8 mouse cellular contexts compared by ENCODE assay signal in genomic region chr4:129440340-129441063, GRCm38 (mm10). TPM values are rescaled to one million over a fixed set of nuclear protein-coding genes. Genes with fewer than 3 reads are reported as not detected.
DNase-seq lines count a peak whose midpoint lies in the region; ATAC-seq lines count a peak whose summit lies in the region.

Gene Zbtb8b (minus strand): TSS chr4:129440853.

- WGBS in heart, embryonic 11.5 days (ENCODE audit: insufficient replicate concordance) = 4% methylated on average over 33 of the region's 33 CpGs
- 3% methylated on average over 29 of the region's 33 CpGs for WGBS in embryonic facial prominence, embryonic 14.5 days
- WGBS in hindbrain, embryonic 16.5 days = 1% methylated on average over 33 of the region's 33 CpGs
- WGBS in lung, embryonic 16.5 days = 3% methylated on average over 33 of the region's 33 CpGs

- ATAC-seq in heart, embryonic 11.5 days (replicated peaks; ENCODE audit: insufficient number of reproducible peaks, low FRiP score, low TSS enrichment) = peak; percentile 71
- peak; percentile 99 for ATAC-seq in embryonic facial prominence, embryonic 14.5 days (ENCODE audit: low read depth)
- peak; percentile 99 for ATAC-seq in hindbrain, embryonic 16.5 days
- ATAC-seq in lung, embryonic 16.5 days (ENCODE audit: low read depth) = peak; percentile 92

- DNase-seq in heart, adult 9 months (ENCODE audit: low spot score in 2 of 2) = no peak
- peak; percentile 90 for DNase-seq in embryonic facial prominence, embryonic 14.5 days (ENCODE audit: low spot score)
- DNase-seq in layer of hippocampus, postnatal 36 days = peak; percentile 76 to 81
- DNase-seq in retina, postnatal 7 days (ENCODE audit: low read depth, low spot score) = peak; percentile 43
- no peak for DNase-seq in spleen, postnatal 4 days (ENCODE audit: low spot score in 2 of 2)

- H3K27ac ChIP-seq in heart, embryonic 11.5 days (ENCODE audit: low read depth, low read length) = no peak within 1 kb of the TSS
- no peak within 1 kb of the TSS for H3K27ac ChIP-seq in embryonic facial prominence, embryonic 14.5 days (replicated peaks; ENCODE audit: low read depth, low read length)
- peak within 1 kb of the TSS; percentile 48; the same call in 1 of the 2 replicates for H3K27ac ChIP-seq in hindbrain, embryonic 16.5 days (ENCODE audit: low read depth, low read length)
- H3K27ac ChIP-seq in lung, embryonic 16.5 days (ENCODE audit: low read length) = no peak within 1 kb of the TSS

- H3K27me3 ChIP-seq in heart, embryonic 11.5 days (ENCODE audit: control insufficient read depth, insufficient read depth, low read length) = peaks cover 24% of the 10 kb centered on the region
- H3K27me3 ChIP-seq in embryonic facial prominence, embryonic 14.5 days (replicated peaks; ENCODE audit: control insufficient read depth, insufficient read depth, low read length) = peaks cover 36% of the 10 kb centered on the region
- peaks cover 4% of the 10 kb centered on the region for H3K27me3 ChIP-seq in hindbrain, embryonic 16.5 days (replicated peaks; ENCODE audit: control insufficient read depth, insufficient read depth, low read length)
- peaks cover 19% of the 10 kb centered on the region; the same call in 1 of the 2 replicates for H3K27me3 ChIP-seq in lung, embryonic 16.5 days (ENCODE audit: control insufficient read depth, insufficient read depth, low read depth, low read length)

- H3K9ac ChIP-seq in heart, embryonic 11.5 days (ENCODE audit: low read depth, low read length) = no peak within 1 kb of the TSS
- peak within 1 kb of the TSS; percentile 55 for H3K9ac ChIP-seq in embryonic facial prominence, embryonic 14.5 days (ENCODE audit: low read depth, low read length)
- peak within 1 kb of the TSS; percentile 73 for H3K9ac ChIP-seq in hindbrain, embryonic 16.5 days (ENCODE audit: low read depth, low read length)
- peak within 1 kb of the TSS; percentile 54 for H3K9ac ChIP-seq in lung, embryonic 16.5 days (ENCODE audit: low read length)

- no peaks in the 10 kb centered on the region for H3K9me3 ChIP-seq in heart, embryonic 11.5 days (replicated peaks; ENCODE audit: control insufficient read depth, low read length)
- no peaks in the 10 kb centered on the region for H3K9me3 ChIP-seq in embryonic facial prominence, embryonic 14.5 days (ENCODE audit: control insufficient read depth, low read length)
- no peaks in the 10 kb centered on the region for H3K9me3 ChIP-seq in hindbrain, embryonic 16.5 days (ENCODE audit: control insufficient read depth, low read length)
- H3K9me3 ChIP-seq in lung, embryonic 16.5 days (ENCODE audit: control insufficient read depth, low read length) = no peaks in the 10 kb centered on the region

- peaks cover 4% of the 10 kb centered on the region; the same call in 1 of the 2 replicates for H3K4me1 ChIP-seq in heart, embryonic 11.5 days (ENCODE audit: control insufficient read depth, insufficient read depth, low read length)
- H3K4me1 ChIP-seq in embryonic facial prominence, embryonic 14.5 days (ENCODE audit: control insufficient read depth, insufficient read depth, low read length) = 0 out of 2 replicates have a peak, but pooled peaks cover 4% of the 10 kb centered on the region
- peaks cover 6% of the 10 kb centered on the region for H3K4me1 ChIP-seq in hindbrain, embryonic 16.5 days (ENCODE audit: control insufficient read depth, insufficient read depth, low read depth, low read length)
- H3K4me1 ChIP-seq in lung, embryonic 16.5 days (replicated peaks; ENCODE audit: control insufficient read depth, insufficient read depth, low read length) = peaks cover 7% of the 10 kb centered on the region; the same call in 1 of the 2 replicates

- H3K4me3 ChIP-seq in heart, embryonic 11.5 days (ENCODE audit: low read depth, low read length) = peak within 1 kb of the TSS; percentile 37
- H3K4me3 ChIP-seq in embryonic facial prominence, embryonic 14.5 days (ENCODE audit: low read depth, low read length) = peak within 1 kb of the TSS; percentile 43
- H3K4me3 ChIP-seq in hindbrain, embryonic 16.5 days (ENCODE audit: low read length) = peak within 1 kb of the TSS; percentile 65
- H3K4me3 ChIP-seq in lung, embryonic 16.5 days (ENCODE audit: low read length) = peak within 1 kb of the TSS; percentile 49

- no peaks in the 10 kb centered on the region for H3K36me3 ChIP-seq in heart, embryonic 11.5 days (ENCODE audit: control insufficient read depth, insufficient read depth, low read length)
- H3K36me3 ChIP-seq in embryonic facial prominence, embryonic 14.5 days (ENCODE audit: control insufficient read depth, insufficient read depth, low read length) = no peaks in the 10 kb centered on the region
- no peaks in the 10 kb centered on the region for H3K36me3 ChIP-seq in hindbrain, embryonic 16.5 days (ENCODE audit: control insufficient read depth, insufficient read depth, low read length)
- no peaks in the 10 kb centered on the region for H3K36me3 ChIP-seq in lung, embryonic 16.5 days (ENCODE audit: control insufficient read depth, insufficient read depth, low read length)

- H3K4me2 ChIP-seq in heart, embryonic 11.5 days = peak within 1 kb of the TSS; percentile 61
- peak within 1 kb of the TSS; percentile 58 for H3K4me2 ChIP-seq in embryonic facial prominence, embryonic 14.5 days (ENCODE audit: low read depth, low read length)
- H3K4me2 ChIP-seq in hindbrain, embryonic 16.5 days (ENCODE audit: low read length) = peak within 1 kb of the TSS; percentile 67
- H3K4me2 ChIP-seq in lung, embryonic 16.5 days (ENCODE audit: low read depth, low read length) = peak within 1 kb of the TSS; percentile 68

RNA-seq across cellular contexts. Expression of gene Zbtb8b, which starts in this region (rescaled TPM):
- 5.5 and 5.8 TPM in 2 replicates for polyA plus RNA-seq in heart, embryonic 11.5 days (2014; fragmentation: Nextera tagmentation; extraction: Ambion mirVana)
- polyA plus RNA-seq in embryonic facial prominence, embryonic 14.5 days (2014; fragmentation: Nextera tagmentation; extraction: Ambion mirVana) = 1.3 TPM in 2 replicates
- 18.0 and 19.2 TPM in 2 replicates for polyA plus RNA-seq in hindbrain, embryonic 16.5 days (2015; fragmentation: Nextera tagmentation; extraction: Ambion mirVana)
- 1 to 10 TPM; 3.6 to 4.6 TPM for total RNA-seq in layer of hippocampus, postnatal 36 days (2021)
- 2.7 and 4.1 TPM in 2 replicates for polyA plus RNA-seq in lung, embryonic 16.5 days (2015; fragmentation: Nextera tagmentation; extraction: Ambion mirVana)

Comparison
In these comparisons a context has a peak if more than half of its experiments do, and no peak if none do; other contexts are left out.
1. DNase-seq: peak in embryonic facial prominence, embryonic 14.5 days (single experiment), layer of hippocampus, postnatal 36 days (2 of 2) and retina, postnatal 7 days (single experiment); none in heart, adult 9 months (0 of 2) and spleen, postnatal 4 days (0 of 2).
2. Peak in every context shown above with its lines, with median percentiles within 50 percentile points of each other: ATAC-seq, H3K4me2 ChIP-seq and H3K4me3 ChIP-seq.